Mouse (Mus musculus): Measurements from ENCODE around the gene Mgea5.

DNA sequence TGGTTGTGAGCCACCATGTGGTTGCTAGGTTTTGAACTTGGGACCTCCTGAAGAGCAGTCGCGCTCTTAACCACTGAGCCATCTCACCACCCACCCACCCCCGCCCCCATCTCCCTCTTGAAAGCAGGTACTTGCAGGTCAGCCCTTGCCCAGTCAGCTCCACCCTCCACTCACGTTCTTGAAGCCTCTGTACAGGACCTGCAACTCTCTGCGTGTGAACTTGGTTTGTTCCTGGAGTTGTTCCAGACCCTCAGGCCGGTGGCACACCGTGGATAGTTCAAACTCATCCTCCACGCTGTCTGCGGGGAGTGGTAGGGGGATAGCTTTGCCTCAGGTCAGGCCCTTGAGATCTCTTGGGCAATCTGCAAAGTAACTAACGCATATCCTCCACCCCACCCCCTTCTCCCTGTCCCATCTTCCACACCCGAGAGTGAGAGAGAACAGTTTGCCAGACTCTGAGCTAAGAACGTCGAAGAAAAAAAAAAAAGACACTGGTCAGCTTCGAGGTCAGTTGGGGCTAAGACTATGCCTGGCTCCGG, 11.8 kb upstream of the Mgea5 start:
- no peak for TF ChIP-seq CTCF (IDR thresholded peaks at IDR 0.05; ENCODE audit: control insufficient read depth, insufficient read depth, insufficient read length)
- TF ChIP-seq CEBPB (IDR thresholded peaks at IDR 0.05; ENCODE audit: low read depth), result no peak
- no peak for TF ChIP-seq MYOG (IDR thresholded peaks at IDR 0.05; ENCODE audit: control insufficient read depth, extremely low read depth, insufficient read length)
- TF ChIP-seq MAX (IDR thresholded peaks at IDR 0.05), result no peak
- no peak for TF ChIP-seq FOSL1 (IDR thresholded peaks at IDR 0.05; ENCODE audit: insufficient read depth, low read length, poor library complexity, severe bottlenecking)
- no peak for TF ChIP-seq MYOD1 (IDR thresholded peaks at IDR 0.05; ENCODE audit: control insufficient read depth, insufficient read length, low read depth)

Measured in C2C12 (cell line).